Mouse (Mus musculus): ENCODE data around the gene B3galt1.

Gene B3galt1

GRCm38 (mm10) chr2:68079426-68080360 lies 514.0 kb downstream of the B3galt1 start:
- DNase-seq, result peak; percentile 4 to 12

GRCm38 (mm10) chr2:68080872-68081280 lies 515.2 kb downstream of the B3galt1 start:
- no peak for DNase-seq

DNA sequence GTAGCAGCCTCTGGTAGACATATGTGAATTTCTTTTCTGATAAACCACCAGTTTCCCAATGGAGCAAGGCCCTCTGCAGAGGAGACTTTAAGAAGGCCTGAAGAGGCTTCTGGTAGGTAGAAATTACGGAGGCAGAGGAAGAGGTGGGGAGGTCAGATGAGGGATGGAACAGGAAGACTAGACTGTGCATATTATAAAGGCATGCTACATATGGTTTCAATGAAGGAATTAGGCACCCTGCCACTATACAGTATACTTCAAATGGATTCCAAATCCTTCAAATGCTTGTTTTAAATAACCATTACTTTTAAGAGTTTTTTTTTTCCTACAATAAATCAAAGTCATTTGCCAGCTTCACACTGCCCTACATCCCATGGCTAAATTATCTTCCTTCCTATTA lies 518.8 kb downstream of the B3galt1 start:
- no peak for DNase-seq

DNA sequence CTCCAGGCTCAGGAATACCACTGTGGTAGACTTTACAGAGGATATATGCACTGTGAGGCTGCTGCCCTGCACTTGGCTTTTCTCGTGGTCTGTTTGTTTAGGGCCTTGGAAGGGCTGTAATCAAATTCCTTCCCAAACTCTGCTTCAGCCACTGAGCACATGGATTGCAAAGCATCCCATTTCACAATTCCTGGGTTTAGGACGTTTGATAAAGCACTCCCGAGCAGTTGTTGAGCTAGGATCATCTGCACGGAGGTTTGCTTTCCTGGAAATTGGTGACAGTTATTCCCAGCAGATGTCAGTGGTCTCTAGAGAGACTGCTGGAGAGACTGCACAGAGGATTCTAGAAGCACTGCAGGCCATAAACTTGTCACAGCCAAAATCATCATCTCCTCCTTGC lies 520.4 kb downstream of the B3galt1 start:
- no peak for DNase-seq

- DNase-seq, result no peak
These were observed 525.9 kb downstream of the B3galt1 start for GRCm38 (mm10) chr2:68091559-68091958.

DNA sequence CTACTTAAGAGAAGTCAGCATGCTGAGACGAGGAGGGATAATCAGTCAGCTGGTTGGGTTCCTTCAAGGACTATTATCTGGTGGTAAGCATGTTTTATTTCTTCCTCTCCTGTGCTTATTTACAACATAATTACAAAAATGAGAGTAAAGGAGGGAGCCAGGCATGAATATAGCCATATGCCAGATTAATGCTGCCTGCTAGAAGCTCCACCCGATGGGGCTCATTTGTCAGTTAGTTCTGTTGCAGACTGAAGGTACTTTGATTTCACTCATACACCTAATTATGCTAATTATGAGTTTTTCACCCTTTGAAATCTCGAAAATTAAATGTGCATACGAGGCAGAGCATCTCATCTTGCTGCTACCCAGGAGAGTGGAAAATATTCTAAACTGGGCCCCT lies 539.0 kb downstream of the B3galt1 start:
- no peak for DNase-seq

- DNase-seq, result no peak
These were observed 552.4 kb downstream of the B3galt1 start for GRCm38 (mm10) chr2:68118076-68118475.

GRCm38 (mm10) chr2:68124751-68125150 lies 559.1 kb downstream of the B3galt1 start:
- DNase-seq, result no peak

GRCm38 (mm10) chr2:68141094-68141493 lies 575.4 kb downstream of the B3galt1 start:
- DNase-seq, result no peak

DNA sequence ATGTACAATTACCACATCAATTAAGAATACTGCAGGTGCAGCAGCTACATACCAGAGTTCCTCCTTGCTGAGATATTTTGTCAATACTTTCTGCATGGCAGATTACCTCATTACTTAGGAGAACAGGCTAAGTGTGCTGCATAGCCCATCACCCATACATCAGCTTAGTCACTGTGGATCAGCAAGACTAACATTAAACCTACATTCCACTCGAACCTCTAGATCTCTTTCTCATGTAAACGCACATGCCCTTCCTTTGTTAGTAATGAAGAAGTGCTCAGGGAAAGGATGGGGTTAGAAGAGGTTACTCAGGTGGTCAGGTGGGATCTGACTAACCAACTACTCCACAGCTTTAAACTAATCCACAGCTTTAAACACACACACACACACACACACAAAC lies 577.6 kb downstream of the B3galt1 start:
- DNase-seq, result no peak

DNA sequence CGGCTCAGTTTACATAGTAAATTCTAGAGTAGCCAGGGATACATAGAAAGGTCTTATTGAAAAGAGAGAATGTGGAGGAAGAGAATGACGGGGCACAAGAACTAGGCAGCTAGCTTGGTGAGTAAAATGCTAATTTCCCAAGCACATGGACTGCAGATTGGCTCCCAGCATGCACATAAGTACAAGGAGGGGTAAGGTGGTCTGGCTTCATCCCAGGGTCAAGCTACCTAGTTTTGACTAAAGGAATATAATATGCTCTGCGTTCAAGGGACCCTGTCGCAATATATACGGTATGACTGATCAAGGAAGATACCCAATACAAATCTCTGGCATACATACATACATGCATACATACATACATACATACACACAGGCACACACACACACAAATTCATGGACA lies 594.1 kb downstream of the B3galt1 start:
- no peak for DNase-seq

- no peak for DNase-seq
These were observed 594.9 kb downstream of the B3galt1 start for GRCm38 (mm10) chr2:68160566-68160965.

DNA sequence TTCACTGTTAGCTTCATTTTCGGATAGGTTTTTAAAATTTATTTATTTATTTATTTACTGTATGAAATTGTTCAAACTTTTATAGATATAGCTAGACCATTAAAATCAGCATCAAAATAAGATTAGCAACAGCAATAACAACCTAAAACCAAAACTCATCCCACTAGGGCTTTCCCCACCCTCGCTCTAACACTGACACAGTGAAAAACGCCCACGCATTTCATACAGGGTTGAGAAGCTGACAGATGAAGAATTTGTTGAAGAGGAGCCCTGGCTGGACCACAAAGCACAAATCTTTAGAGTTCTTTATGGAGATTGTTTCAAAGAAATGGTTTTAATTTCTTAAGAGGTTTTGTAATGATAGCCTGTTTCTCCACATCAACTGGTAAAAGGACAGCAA lies 596.3 kb downstream of the B3galt1 start:
- DNase-seq, result no peak

DNA sequence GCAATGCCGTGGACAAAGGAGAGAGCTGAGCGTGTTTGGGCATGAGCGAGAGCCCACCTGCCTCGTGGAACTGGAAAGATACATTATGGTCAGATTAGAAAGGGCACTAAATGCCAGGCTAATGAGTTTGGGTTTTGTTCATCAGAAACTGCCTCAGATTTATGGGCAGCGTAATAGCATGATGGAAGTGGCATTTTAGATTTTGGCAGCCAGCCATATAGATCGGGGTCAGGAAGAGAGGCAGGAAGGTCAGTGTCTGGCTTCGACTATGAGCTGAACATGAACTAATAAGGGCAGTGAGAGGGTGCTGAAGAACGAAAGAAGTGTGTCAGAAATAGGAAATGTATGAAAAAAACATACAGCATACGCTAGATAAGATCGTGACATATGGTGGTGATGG lies 605.6 kb downstream of the B3galt1 start:
- DNase-seq, result no peak

All from kidney, adult 8-10 months (tissue).